Comparison of ENCODE assay signal across 21 mouse cellular contexts in the genomic region with DNA sequence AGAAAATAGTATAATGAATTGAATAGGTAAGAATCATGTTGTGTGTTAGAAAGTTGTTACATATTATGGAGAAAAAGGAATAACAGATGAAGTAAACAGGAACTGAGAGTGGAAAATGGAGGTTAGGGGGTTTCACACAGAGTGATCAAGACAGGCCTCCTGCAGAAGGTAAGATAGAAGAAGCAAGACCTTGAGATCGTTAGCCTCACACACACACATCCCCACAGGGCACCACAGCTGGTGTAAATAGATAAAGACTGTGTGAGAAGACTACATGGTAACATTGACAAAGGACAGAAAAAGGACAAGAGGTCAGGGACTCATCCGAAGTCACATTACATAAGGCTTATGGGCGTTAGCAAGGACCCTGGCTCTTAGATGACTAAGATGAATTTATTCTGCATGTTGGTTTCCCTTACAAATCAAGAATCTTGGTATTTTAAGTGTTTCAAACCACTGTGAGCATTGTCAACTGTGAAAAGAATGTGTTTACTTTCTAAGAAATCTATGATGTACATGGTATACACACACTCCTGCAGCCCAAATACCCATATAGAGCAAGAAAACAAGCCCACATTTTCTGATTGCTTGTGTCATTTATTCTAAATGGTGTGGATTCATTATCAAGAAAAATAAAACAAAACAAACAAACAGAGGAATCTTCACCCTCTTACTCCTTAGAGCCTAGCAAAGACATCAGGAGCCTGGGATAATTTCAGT. TPM values are rescaled to one million over a fixed set of nuclear protein-coding genes. Genes with fewer than 3 reads are reported as not detected.
DNase-seq lines count a peak whose midpoint lies in the region; ATAC-seq and TF ChIP-seq lines count a peak whose summit lies in the region.
"Had no signal": no experiment of that assay in that cellular context is flagged by ENCODE, and none has a peak within 500 bp of the region (broad histone marks: within the 10 kb centered on the region; RNA-seq: fewer than 3 reads in every experiment).

No protein-coding gene starts in this region.

- TF ChIP-seq POLR2A in thymus, adult 2 months (IDR thresholded peaks at IDR 0.05; ENCODE audit: control insufficient read depth, extremely low read depth, insufficient read depth, low read length, poor library complexity), result no peak

- H3K4me1 ChIP-seq in heart, embryonic 10.5 days, result no peaks in the 10 kb centered on the region
- H3K4me1 ChIP-seq in thymus, adult 2 months (replicated peaks; ENCODE audit: control insufficient read depth, insufficient read depth, low read length), result no peaks in the 10 kb centered on the region
- H3K4me1 ChIP-seq: midbrain, embryonic 15.5 days had no signal

- H3K4me3 ChIP-seq in heart, embryonic 10.5 days, result no peak overlapping the region
- H3K4me3 ChIP-seq in thymus, adult 2 months (ENCODE audit: control insufficient read depth, insufficient read depth, low read length), result no peak overlapping the region
- H3K4me3 ChIP-seq: embryonic facial prominence, embryonic 10.5 days; hindbrain, embryonic 13.5 days; midbrain, embryonic 15.5 days had no signal

- TF ChIP-seq CTCF in thymus, adult 2 months (IDR thresholded peaks at IDR 0.05; ENCODE audit: borderline replicate concordance, control insufficient read depth, extremely low read depth, insufficient read depth, low read length, poor library complexity), result no peak

- 46% methylated on average over 3 of the region's 3 CpGs for WGBS in heart, embryonic 10.5 days
- 78% methylated on average over 3 of the region's 3 CpGs for WGBS in thymus, adult 2 months

- no peaks in the 10 kb centered on the region for H3K36me3 ChIP-seq in heart, embryonic 10.5 days
- no peaks in the 10 kb centered on the region for H3K36me3 ChIP-seq in thymus, adult 2 months (ENCODE audit: control insufficient read depth, insufficient read depth, low read length)
- H3K36me3 ChIP-seq: embryonic facial prominence, embryonic 10.5 days; hindbrain, embryonic 13.5 days; midbrain, embryonic 15.5 days had no signal

- no peaks in the 10 kb centered on the region for H3K27me3 ChIP-seq in heart, embryonic 10.5 days (ENCODE audit: insufficient read depth, poor library complexity, severe bottlenecking)
- H3K27me3 ChIP-seq in thymus, adult 2 months (ENCODE audit: control insufficient read depth, insufficient read depth, low read length), result no peaks in the 10 kb centered on the region
- H3K27me3 ChIP-seq: hindbrain, embryonic 13.5 days; midbrain, embryonic 15.5 days had no signal

- no peak overlapping the region for H3K27ac ChIP-seq in heart, embryonic 10.5 days
- H3K27ac ChIP-seq in thymus, adult 2 months (ENCODE audit: control insufficient read depth, insufficient read depth, low read length), result no peak overlapping the region
- H3K27ac ChIP-seq: embryonic facial prominence, embryonic 10.5 days; hindbrain, embryonic 13.5 days; midbrain, embryonic 15.5 days had no signal

- no peaks in the 10 kb centered on the region for H3K9me3 ChIP-seq in heart, embryonic 10.5 days
- H3K9me3 ChIP-seq: embryonic facial prominence, embryonic 10.5 days; hindbrain, embryonic 13.5 days; midbrain, embryonic 15.5 days had no signal

- peak; percentile 83 for DNase-seq in heart, embryonic 10.5 days (ENCODE audit: low spot score)
- no peak for DNase-seq in heart, adult 9 months (ENCODE audit: low spot score in 2 of 2)
- peak; percentile 27 for DNase-seq in c-Kit-negative CD71-positive TER-119-positive erythroid progenitor cells, embryonic 14.5 days (ENCODE audit: low read depth, low spot score)
- peak; percentile 51 for DNase-seq in liver
- DNase-seq in thymus, adult 2 months, result no peak
- no peak for DNase-seq in left cerebral cortex, adult 9 months (ENCODE audit: low spot score in 2 of 2)
- DNase-seq: adrenal gland, postnatal 10 days; cerebellum, postnatal 25 days; gastrocnemius, postnatal 25 days; kidney, adult 11 months; kidney, postnatal 10 days; lung, postnatal 4 days; thymus, postnatal 36 days had no signal

- peak; percentile 90 for ATAC-seq in megakaryocyte progenitor cell, adult 5-6 weeks (replicated peaks; ENCODE audit: poor library complexity)
- ATAC-seq in monocyte, adult 5-6 weeks (replicated peaks; ENCODE audit: insufficient number of reproducible peaks, low FRiP score, low TSS enrichment, poor library complexity, severe bottlenecking), result no peak
- ATAC-seq: midbrain, embryonic 15.5 days had no signal

RNA-seq across cellular contexts. Expression of a gene that starts 12.7 kb away (rescaled TPM):
- polyA plus RNA-seq in heart, embryonic 10.5 days (2016; fragmentation: Nextera tagmentation; extraction: Ambion mirVana), result 9.2 and 15.4 TPM in 2 replicates
- 8.3 and 8.8 TPM in 2 replicates for total RNA-seq in megakaryocyte progenitor cell, adult 5-6 weeks (2015)
- total RNA-seq in megakaryocyte progenitor cell, adult 5-6 weeks (2017), result 6.0 and 6.8 TPM in 2 replicates
- 3.2 and 3.4 TPM in 2 replicates for polyA plus RNA-seq in thymus, adult 2 months (2012; rRNA removed)
- 20.4 to 30.8 TPM (median 27.2 TPM) in 3 replicates for total RNA-seq in monocyte, adult 5-6 weeks (2017)

RNA-seq across cellular contexts. Expression of a gene that starts 19.7 kb away (rescaled TPM):
- 0.20 and 0.22 TPM in 2 replicates for polyA plus RNA-seq in heart, embryonic 10.5 days (2016; fragmentation: Nextera tagmentation; extraction: Ambion mirVana)
- not detected in 2 replicates for total RNA-seq in megakaryocyte progenitor cell, adult 5-6 weeks (2015)
- not detected in 2 replicates for total RNA-seq in megakaryocyte progenitor cell, adult 5-6 weeks (2017)
- polyA plus RNA-seq in thymus, adult 2 months (2012; rRNA removed), result not detected in 2 replicates
- 0.43 TPM in 1 of 3 replicates, not detected in the others for total RNA-seq in monocyte, adult 5-6 weeks (2017)
- total RNA-seq: adrenal gland, postnatal 10 days; gastrocnemius, postnatal 25 days; layer of hippocampus, adult 8-10 months; left cerebral cortex, postnatal 25 days; liver, adult 2 months had no signal
- polyA plus RNA-seq: liver, adult 2 months had no signal

RNA-seq across cellular contexts. Expression of a gene that starts 19.9 kb away (rescaled TPM):
- polyA plus RNA-seq in heart, embryonic 10.5 days (2016; fragmentation: Nextera tagmentation; extraction: Ambion mirVana), result 15.2 and 17.4 TPM in 2 replicates
- total RNA-seq in megakaryocyte progenitor cell, adult 5-6 weeks (2015), result 2.3 and 3.8 TPM in 2 replicates
- 4.1 and 6.1 TPM in 2 replicates for total RNA-seq in megakaryocyte progenitor cell, adult 5-6 weeks (2017)
- 2.1 and 2.8 TPM in 2 replicates for polyA plus RNA-seq in thymus, adult 2 months (2012; rRNA removed)
- total RNA-seq in monocyte, adult 5-6 weeks (2017), result 33.3 to 36.6 TPM (median 35.3 TPM) in 3 replicates

RNA-seq across cellular contexts. Expression of a gene that starts 47.6 kb away (rescaled TPM):
- polyA plus RNA-seq in heart, embryonic 10.5 days (2016; fragmentation: Nextera tagmentation; extraction: Ambion mirVana), result 6.9 and 9.6 TPM in 2 replicates
- total RNA-seq in megakaryocyte progenitor cell, adult 5-6 weeks (2015), result 80.9 and 89.4 TPM in 2 replicates
- 16.6 and 23.4 TPM in 2 replicates for total RNA-seq in megakaryocyte progenitor cell, adult 5-6 weeks (2017)
- 9.8 TPM in 2 replicates for polyA plus RNA-seq in thymus, adult 2 months (2012; rRNA removed)
- 21.2 to 26.5 TPM (median 23.5 TPM) in 3 replicates for total RNA-seq in monocyte, adult 5-6 weeks (2017)

Comparison
In these comparisons a context has a peak if more than half of its experiments do, and no peak if none do; other contexts are left out.
1. DNase-seq: peak in heart, embryonic 10.5 days (single experiment), c-Kit-negative CD71-positive TER-119-positive erythroid progenitor cells, embryonic 14.5 days (single experiment) and liver (single experiment); none in heart, adult 9 months (0 of 2), thymus, adult 2 months (single experiment) and left cerebral cortex, adult 9 months (0 of 2).